Mouse (Mus musculus) activated CD4-positive, CD25-positive, alpha-beta regulatory T cell, adult 4 months (primary cell): Measurements from ENCODE around the gene Arhgef25. TPM values are rescaled to one million over a fixed set of nuclear protein-coding genes. Genes with fewer than 3 reads are reported as not detected.
"Not testable (repeated sequence)": the region's sequence is repeated elsewhere in the genome, so short reads cannot be mapped to it uniquely, and the experiment has no call there.

ENCODE experiments used
- ATAC-seq: one replicate; pipeline ENCODE4 v1.8.0; 2017
- polyA plus RNA-seq, 2 experiments: library from polyadenylated mRNA; unstranded; fragments of 100-300 nt; shearing (Covaris generic); gene quantifications; one replicate each; pipeline ENCODE4 v1.2.1; 2017

Arhgef25 gene
- polyA plus RNA-seq, 2 experiments from 2014 or later = not detected

DNA sequence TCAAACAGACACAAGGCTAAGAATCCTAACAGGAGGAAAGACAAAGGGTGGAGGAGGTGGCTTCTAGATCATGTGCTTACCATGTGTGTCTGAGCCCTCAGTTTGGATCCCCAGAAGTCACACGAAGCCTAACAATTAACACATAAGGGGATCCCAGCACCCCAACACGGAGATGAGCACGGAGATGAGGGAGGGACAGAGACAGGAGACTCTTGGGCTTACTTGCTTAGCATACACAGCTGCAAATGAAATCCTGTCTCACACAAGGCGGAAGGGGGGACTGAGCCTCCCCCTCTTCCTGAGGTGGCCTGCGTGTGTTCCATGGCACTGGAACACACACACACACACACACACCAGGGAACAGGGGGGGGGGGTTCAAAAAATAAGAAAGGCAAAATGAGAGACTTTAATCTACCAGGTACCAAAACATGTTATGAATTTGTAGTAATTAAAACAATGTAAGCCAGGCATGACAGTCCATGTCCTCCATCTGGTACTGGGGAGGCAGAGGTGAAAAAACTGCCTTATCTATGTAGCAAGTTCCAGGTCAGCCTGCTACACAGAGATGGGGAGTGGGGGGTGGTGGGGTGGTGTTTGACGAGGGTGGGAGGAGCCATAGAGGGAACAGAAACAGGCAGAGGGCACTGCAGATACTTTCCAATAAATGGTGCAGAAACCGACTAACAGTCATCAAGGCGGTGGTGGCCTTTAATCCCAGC is 54.6 kb downstream of the Arhgef25 start:
- peak; percentile 40 for ATAC-seq

DNA sequence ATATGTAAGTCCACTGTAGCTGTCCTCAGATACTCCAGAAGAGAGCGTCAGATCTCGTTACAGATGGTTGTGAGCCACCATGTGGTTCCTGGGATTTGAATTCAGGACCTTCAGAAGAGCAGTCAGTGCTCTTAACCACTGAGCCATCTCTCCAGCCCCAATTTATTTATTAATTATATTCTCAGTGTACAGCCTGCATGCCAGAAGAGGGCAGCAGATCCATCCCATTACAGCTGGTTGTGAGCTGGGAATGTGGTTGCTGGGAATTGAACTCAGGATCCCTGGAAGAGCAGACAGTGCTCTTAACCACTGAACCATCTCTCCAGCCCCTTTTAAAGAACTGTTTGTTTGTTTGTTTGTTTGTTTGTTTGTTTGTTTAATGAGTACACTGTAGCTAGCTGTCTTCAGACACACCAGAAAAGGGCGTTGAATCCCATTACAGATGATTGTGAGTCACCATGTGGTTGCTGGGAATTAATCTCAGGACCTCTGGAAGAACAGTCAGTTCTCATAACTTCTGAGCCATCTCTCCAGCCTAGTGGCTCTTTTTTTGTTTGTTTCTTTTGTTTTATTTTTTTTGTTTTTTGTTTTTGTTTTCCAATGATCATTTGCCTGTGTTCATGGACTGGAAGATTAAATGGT is 55.4 kb downstream of the Arhgef25 start:
- not testable (repeated sequence) for ATAC-seq

Other genes with a start within 250 kb of the Arhgef25 start
- gene Ctdsp2, start 211.4 kb downstream of the Arhgef25 start, polyA plus RNA-seq = 10 to 100 TPM; 29.8 to 35.8 TPM
- not detected for gene Avil, start 189.4 kb downstream of the Arhgef25 start, polyA plus RNA-seq
- 10 to 100 TPM; 42.5 to 57.1 TPM for gene Tsfm, start 159.2 kb downstream of the Arhgef25 start, polyA plus RNA-seq
- 10 to 100 TPM; 19.8 to 23.9 TPM for gene Mettl1, start 148.7 kb downstream of the Arhgef25 start, polyA plus RNA-seq
- under 1 TPM in 1 of 2 experiments, not detected in 1; 0.52 TPM for gene Eef1akmt3, start 148.6 kb downstream of the Arhgef25 start, polyA plus RNA-seq
- gene Cyp27b1, start 141.8 kb downstream of the Arhgef25 start, polyA plus RNA-seq = not detected
- 1 to 10 TPM in 1 of 2 experiments, under 1 TPM in 1; 0.65 to 1.0 TPM for gene March9, start 129.9 kb downstream of the Arhgef25 start, polyA plus RNA-seq
- 100 to 1,000 TPM; 304 to 317 TPM for gene Cdk4, start 126.5 kb downstream of the Arhgef25 start, polyA plus RNA-seq
- 100 to 1,000 TPM in 1 of 2 experiments, 10 to 100 TPM in 1; 99.2 to 103 TPM for gene Tspan31, start 119.8 kb downstream of the Arhgef25 start, polyA plus RNA-seq
- gene Agap2, start 114.8 kb downstream of the Arhgef25 start, polyA plus RNA-seq = 10 to 100 TPM; 20.4 to 29.9 TPM
- gene Os9, start 69.0 kb downstream of the Arhgef25 start, polyA plus RNA-seq = 10 to 100 TPM; 51.3 to 75.5 TPM
- 100 to 1,000 TPM; 152 to 209 TPM for gene B4galnt1, start 24.9 kb downstream of the Arhgef25 start, polyA plus RNA-seq
- 1 to 10 TPM; 2.5 to 2.7 TPM for gene Slc26a10, start 9.4 kb downstream of the Arhgef25 start, polyA plus RNA-seq
- gene Dtx3, start 5.6 kb upstream of the Arhgef25 start, polyA plus RNA-seq = 10 to 100 TPM; 40.6 to 42.9 TPM
- gene Pip4k2c, start 21.5 kb upstream of the Arhgef25 start, polyA plus RNA-seq = 10 to 100 TPM; 24.2 to 27.8 TPM
- gene Kif5a, start 73.3 kb upstream of the Arhgef25 start, polyA plus RNA-seq = under 1 TPM; 0.18 to 0.70 TPM
- gene Dctn2, start 76.3 kb upstream of the Arhgef25 start, polyA plus RNA-seq = 10 to 100 TPM; 55.4 to 60.6 TPM
- gene Mbd6, start 98.9 kb upstream of the Arhgef25 start, polyA plus RNA-seq = 10 to 100 TPM in 1 of 2 experiments, 1 to 10 TPM in 1; 4.0 to 10.6 TPM
- 10 to 100 TPM; 21.6 to 21.9 TPM for gene Mars, start 121.7 kb upstream of the Arhgef25 start, polyA plus RNA-seq
- gene Arhgap9, start 131.9 kb upstream of the Arhgef25 start, polyA plus RNA-seq = 100 to 1,000 TPM; 125 TPM
- gene Gli1, start 151.9 kb upstream of the Arhgef25 start, polyA plus RNA-seq = under 1 TPM; 0.15 to 0.75 TPM
- gene Inhbe, start 164.3 kb upstream of the Arhgef25 start, polyA plus RNA-seq = under 1 TPM in 1 of 2 experiments, not detected in 1; 0.07 TPM
- not detected for gene Inhbc, start 180.3 kb upstream of the Arhgef25 start, polyA plus RNA-seq
- gene R3hdm2, start 190.2 kb upstream of the Arhgef25 start, polyA plus RNA-seq = 10 to 100 TPM; 14.4 to 15.0 TPM